Mouse (Mus musculus) A20 (cell line): Measurements from ENCODE around the gene Ptpru.
A peak's percentile ranks its signal among the peaks of the same experiment; 100 is the strongest.
"Not testable (repeated sequence)": the region's sequence is repeated elsewhere in the genome, so short reads cannot be mapped to it uniquely, and the experiment has no call there.

Source experiments
- DNase-seq: peaks from one replicate; pipeline ENCODE4 v3.0.0-alpha.2; 2011; ENCODE audit warnings: low read depth, low spot score

Ptpru gene

GRCm38 (mm10) chr4:131836351-131836881 lies 1.7 kb downstream of the Ptpru start:
- DNase-seq, result no peak

GRCm38 (mm10) chr4:131833971-131834609 lies 4.0 kb downstream of the Ptpru start:
- DNase-seq, result no peak

GRCm38 (mm10) chr4:131832759-131833407 lies 5.2 kb downstream of the Ptpru start:
- no peak for DNase-seq

DNA sequence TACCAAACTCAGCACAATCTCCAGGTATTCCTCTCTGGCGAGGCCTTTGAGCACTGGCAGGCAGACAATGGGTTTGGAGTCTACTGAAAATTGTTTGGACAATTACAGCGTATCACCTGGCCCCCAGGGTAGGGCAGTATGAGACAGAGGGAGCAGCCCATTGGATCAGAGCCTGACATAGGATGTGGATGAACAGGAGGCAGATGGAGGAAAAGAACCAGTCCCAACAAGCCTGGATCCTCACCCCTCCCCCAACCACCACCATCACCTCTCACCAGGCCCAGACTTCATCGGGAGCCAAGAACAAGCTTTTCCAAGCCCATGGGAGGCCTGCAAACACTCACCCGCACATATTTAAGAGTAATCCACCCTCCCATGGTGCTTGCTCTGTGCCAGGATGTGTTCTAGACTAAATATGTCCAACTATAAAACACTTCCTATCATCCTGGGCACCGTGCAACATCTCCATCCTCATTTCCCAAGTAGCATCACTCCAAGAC lies 6.5 kb downstream of the Ptpru start:
- no peak for DNase-seq

DNA sequence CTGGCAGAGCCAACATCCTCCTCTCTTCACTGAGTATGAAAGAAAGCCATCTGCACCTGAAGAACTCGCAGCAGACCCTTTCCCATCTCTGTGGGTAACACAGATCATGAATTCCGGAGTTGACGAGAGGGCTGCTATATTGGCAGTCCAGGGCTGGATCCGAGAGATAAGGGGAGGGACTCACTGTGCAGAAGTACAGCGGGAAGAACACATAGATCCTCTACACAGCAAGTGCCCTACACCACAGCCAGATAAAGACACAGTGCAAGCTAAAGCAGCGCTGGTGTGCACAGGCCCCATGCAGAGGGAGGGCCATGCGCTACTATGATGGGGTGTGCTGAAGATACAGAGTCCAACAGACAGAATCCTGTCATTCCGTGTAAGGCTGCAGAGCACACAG lies 9.0 kb downstream of the Ptpru start:
- no peak for DNase-seq

DNA sequence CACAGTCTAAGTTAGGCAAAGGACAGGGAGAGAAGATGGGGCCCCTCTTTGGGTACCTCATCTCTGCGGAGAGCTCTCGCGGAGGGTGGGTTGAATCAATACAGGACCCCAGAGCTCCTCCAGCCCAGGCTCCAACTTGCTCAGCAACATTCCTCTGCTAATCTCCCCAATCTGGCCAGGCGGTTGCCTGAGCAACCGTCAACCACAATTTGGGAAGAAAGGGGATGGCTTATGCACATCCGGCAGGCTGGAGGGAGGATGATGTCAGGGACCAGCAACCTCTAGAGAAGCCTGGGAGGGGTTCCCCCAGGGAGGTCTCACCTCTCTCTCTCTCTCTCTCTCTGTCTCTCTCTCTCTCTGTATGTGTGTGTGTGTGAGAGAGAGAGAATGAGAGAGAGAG lies 11.2 kb downstream of the Ptpru start:
- DNase-seq, result no peak

GRCm38 (mm10) chr4:131825830-131826229 lies 12.3 kb downstream of the Ptpru start:
- DNase-seq, result peak; percentile 55

DNA sequence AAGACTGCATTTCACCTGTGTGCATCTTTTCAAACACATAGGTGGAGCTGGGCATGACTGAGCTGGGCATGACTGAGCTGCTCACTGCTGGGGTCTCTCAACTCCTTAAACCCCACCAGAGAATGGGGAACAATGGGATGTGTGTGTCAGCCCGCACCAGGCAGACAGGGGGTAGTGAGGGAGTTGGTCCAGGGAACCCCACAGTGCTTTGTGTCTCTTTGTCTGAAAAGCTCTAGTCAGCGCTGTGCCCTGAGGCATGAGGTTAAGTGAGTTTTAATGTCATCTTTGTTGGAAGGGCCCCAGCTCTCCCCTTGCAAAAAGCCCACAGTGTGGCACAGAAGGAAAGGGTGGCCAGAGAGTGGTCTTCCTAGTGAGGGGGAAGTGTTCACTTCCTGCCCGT lies 13.1 kb downstream of the Ptpru start:
- no peak for DNase-seq

DNA sequence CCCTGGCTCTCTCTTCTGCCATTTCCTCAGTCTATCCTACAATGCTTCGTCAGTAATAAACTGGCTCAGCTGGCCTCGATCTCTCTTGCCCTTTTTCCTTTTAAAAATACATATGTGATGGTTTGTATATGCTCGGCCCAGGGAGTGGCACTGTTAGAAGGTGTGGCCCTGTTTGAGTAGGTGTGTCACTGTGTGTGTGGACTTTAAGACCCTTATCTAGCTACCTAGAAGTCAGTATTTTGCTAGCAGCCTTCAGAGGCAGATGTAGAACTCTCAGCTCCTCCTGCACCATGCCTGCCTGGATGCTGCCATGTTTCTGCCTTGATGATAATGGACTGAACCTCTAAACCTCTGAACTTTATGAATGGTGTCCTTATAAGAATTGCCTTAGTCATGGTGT lies 15.5 kb downstream of the Ptpru start:
- no peak for DNase-seq

DNA sequence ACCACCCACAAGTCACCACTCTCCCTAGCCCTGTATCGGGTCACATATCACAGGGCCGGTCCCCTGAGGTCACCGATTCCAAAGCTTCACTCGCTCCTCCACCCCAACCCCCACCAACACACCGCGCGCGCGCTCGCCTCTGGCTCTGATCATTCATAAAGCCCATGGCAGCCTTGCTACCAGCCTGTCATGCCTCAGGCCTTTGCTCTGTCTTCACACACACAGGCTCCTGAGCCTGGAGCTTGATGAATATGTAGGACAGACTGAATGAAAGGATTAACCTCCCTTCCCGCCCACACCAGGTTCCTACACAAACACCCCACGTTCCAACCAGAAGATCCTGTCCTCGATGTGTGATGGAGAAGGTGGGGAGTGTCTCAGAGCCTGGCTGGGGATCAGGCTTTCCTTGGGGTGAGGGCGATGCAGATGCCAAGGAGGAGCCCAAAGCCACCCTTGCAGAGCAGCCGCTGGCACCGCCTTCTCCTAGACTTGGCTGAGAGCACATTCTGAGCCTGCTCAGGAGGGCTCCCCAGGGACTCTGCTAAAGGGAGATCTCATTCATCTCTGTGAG lies 16.8 kb downstream of the Ptpru start:
- no peak for DNase-seq

GRCm38 (mm10) chr4:131818926-131819325 lies 19.2 kb downstream of the Ptpru start:
- DNase-seq, result no peak

DNA sequence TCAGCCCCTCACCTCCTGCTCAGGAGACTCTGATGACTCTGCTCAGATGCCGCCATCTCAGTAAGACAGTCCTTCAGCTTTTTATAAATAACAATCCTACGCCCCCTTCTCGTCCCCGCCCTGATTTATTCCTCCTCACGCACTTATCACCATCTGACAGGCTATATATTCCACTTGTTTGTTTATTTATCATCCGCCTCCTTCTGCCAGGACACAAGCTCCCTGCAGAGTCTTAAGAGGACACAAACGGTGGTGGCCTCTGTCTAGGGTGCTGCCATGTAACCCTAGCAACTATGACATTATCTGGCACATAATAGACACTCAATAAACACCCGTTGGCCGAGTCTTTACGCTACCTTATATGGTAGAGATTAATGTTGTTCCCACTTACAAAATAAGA lies 22.3 kb downstream of the Ptpru start:
- no peak for DNase-seq

DNA sequence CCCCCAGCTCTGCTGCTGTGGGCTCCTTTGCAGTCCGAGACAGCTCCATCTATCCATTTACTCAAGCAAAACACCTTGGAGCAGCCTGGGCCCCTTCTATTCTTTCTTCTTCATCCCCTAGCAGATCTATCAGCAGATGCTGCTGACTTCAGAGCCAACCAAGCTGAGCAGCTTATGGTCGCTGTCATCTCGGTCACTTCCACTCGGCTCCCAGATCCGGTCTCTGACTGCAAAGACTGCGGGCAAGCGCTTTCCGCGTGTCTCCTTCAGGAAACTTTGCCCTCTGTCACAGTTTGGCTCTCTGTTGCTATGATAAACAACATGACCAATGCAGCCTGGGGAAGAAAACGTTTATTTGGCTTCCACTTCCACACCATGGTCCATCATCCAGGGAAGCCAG lies 23.2 kb downstream of the Ptpru start:
- DNase-seq, result no peak

DNA sequence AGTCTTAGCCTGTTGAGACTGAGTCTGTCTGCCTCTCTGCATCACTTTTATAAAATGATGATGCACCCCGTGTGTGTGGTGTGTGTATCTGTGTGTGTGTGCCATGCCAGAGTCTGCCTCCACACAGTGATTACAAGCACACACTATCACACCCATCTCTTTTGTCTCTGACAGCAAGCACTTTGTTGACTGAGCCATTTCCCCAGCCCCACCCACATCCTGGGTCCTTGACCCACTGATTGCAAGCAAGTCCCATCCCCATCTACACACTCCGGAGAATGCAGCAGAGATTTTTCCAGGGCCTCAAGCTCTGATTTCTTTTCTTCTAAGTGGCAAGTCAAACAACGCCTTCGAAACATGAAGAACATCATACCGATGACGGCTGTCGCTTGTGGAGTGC lies 24.3 kb downstream of the Ptpru start:
- DNase-seq, result no peak

DNA sequence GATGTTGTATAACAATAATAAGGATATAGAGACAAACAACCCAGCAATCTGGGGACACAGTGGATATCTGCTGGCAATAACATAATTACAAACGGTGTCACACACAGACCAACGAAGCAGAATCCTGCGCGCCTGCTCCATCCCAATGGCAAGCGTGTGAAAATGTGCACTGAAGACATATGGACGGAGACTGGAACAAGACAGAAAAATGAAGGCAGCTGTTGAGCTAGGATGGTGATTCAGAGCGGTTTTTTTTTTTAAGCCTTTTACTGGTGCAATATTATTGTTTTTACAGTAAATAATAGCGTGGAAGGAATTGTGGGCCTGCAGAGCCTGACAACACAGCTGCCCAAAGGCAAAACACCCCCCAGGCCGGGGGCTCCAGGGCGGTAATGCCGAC lies 25.6 kb downstream of the Ptpru start:
- no peak for DNase-seq

DNA sequence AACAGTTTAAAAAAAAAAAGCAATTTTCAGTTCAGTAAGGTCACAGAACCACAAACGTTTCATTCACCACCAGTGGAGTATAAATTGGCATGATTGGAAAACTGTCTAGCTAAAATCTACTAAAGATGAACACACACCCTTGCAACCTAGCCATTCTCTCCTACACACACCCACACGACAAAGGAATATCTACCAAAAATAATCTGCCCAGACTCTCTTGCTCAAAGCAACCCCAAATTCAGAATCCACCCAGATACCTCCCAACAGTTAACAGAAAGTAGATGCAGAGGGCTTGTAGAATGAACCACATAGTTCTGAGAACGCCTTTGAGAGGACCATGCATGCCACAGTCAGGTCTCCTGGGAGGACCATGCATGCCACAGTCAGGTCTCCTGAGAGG lies 32.8 kb downstream of the Ptpru start:
- no peak for DNase-seq

DNA sequence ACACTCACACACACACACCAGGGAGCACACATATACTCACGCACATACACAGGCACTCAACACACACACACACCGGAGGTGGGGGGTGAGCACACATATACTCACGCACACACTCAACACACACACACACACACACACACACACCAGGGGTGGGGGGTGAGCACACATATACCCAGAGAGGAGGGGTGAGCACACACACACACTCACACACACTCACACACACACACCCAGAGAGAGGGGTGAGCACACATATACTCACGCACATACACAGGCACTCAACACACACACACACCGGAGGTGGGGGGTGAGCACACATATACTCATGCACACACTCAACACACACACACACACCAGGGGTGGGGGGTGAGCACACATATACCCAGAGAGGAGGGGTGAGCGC lies 33.4 kb downstream of the Ptpru start:
- not testable (repeated sequence) for DNase-seq

DNA sequence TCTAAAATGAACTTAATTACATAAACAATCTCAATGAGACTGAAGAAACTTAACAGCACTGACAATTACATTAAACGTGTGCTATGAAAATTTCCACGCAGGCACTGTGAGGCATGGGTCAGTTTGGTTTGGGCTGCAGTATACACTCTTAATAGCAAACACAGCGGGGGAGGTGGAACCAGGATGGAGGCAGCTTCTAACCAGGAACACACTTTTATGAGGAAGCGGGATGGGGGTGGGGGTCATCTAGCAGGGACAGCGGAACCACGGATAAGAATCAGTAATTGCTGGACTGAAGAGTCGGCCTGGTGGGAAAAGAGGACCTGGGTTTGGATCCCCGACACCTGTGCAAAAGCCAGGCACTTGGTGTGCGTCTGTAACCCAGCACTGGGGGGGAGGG lies 34.2 kb downstream of the Ptpru start:
- DNase-seq, result no peak

- DNase-seq, result no peak
Observed at GRCm38 (mm10) chr4:131798968-131799367, 39.1 kb downstream of the Ptpru start.

DNA sequence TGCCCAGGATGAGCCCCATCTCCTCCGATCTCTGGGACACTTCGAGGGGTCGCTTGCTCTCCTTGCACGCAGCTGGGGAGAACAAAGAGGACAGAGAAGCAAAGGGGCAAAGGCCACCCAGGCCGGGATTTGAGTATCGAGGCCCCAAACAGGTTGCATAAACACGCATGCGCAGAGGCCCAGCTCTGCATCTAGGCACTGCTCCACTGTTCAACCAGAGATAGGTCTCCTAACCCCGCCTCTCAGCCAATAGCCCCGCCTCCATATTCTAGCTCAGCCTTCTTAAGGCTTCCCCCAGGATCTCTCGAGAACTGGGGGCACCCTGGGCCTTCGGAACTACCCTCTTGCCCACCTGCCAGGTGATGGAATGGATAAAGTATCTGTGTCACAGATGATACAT lies 40.2 kb downstream of the Ptpru start:
- DNase-seq, result peak; percentile 27

- DNase-seq, result no peak
Observed at GRCm38 (mm10) chr4:131797483-131797882, 40.6 kb downstream of the Ptpru start.

DNA sequence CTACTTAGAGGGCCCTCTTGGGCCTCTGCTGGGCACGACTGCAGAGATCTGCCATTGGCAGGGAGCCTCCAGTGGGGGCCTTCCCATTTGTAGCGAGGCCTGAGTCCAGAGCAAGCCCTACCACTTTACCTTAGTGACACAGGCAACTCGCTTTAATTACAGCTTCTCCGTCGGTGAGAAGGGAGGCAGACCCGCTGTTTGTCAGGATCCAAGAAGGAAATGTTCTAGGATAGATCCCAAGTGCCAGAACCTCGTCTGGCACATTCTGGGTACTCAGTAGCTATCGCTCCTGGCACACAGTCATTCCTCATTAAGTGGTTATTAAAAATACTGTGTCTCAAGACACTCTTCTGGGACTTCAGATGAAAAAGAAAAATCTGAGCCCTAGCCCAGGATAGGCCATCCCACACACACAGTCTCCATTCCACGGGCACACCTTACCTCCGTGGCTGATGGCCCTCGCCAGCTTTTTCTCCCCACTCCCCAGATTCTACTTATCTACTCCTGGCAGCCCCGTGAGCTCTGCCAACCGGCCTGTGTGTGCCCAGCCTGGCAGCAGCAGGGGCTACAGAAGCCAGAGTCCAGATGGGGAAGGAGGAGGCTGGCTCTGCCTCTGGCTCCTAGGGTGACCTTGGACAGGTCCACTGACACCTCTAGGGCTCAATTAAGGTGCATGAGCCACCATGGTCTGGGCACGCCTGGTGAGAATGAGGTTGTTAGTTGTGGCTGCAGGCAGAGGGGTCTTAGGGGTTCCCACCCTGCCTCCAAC lies 41.6 kb downstream of the Ptpru start:
- DNase-seq, result no peak
